Mouse (Mus musculus): ENCODE results near the gene Numa1. TPM values are rescaled to one million over a fixed set of nuclear protein-coding genes. Genes with fewer than 3 reads are reported as not detected.

Numa1 gene
- polyA plus RNA-seq, 1 experiment from 2014 or later: 72.1 TPM

GRCm38 (mm10) chr7:101955276-101955675 lies 21.4 kb downstream of the Numa1 start:
- Histone ChIP-seq H3K4me1 (ENCODE audit: insufficient read depth, low read length) (peaks cover 2% of the 10 kb centered on the region; the same call in 1 of the 2 replicates), H3K4me2 (replicated peaks; ENCODE audit: low read depth, low read length) (no peak overlapping the region), H3K36me3 (ENCODE audit: insufficient read depth, low read length) (no peaks in the 10 kb centered on the region), H3K27ac (ENCODE audit: low read length) (no peak overlapping the region), H3K4me3 (ENCODE audit: low read length) (no peak overlapping the region), H3K27me3 (ENCODE audit: insufficient read depth, low read length) (no peaks in the 10 kb centered on the region), H3K9me3 (ENCODE audit: low read length) (no peaks in the 10 kb centered on the region), H3K9ac (replicated peaks; ENCODE audit: low read length) (no peak overlapping the region)
- 83% methylated on average over 2 of the region's 2 CpGs for WGBS
- ATAC-seq (ENCODE audit: low FRiP score, low TSS enrichment): no peak

GRCm38 (mm10) chr7:101955862-101956261 lies 22.0 kb downstream of the Numa1 start:
- WGBS: 68% methylated on average over 4 of the region's 4 CpGs

GRCm38 (mm10) chr7:101956481-101956880 lies 22.6 kb downstream of the Numa1 start:
- Histone ChIP-seq H3K9me3 (ENCODE audit: low read length) (no peaks in the 10 kb centered on the region), H3K36me3 (ENCODE audit: insufficient read depth, low read length) (no peaks in the 10 kb centered on the region), H3K27ac (ENCODE audit: low read length) (no peak overlapping the region), H3K4me3 (ENCODE audit: low read length) (no peak overlapping the region), H3K27me3 (ENCODE audit: insufficient read depth, low read length) (no peaks in the 10 kb centered on the region), H3K9ac (replicated peaks; ENCODE audit: low read length) (no peak overlapping the region), H3K4me2 (replicated peaks; ENCODE audit: low read depth, low read length) (no peak overlapping the region), H3K4me1 (ENCODE audit: insufficient read depth, low read length) (peaks cover 2% of the 10 kb centered on the region; the same call in 1 of the 2 replicates)
- 91% methylated on average over 1 of the region's 1 CpGs for WGBS
- ATAC-seq (ENCODE audit: low FRiP score, low TSS enrichment): no peak

More at GRCm38 (mm10) chr7:101955862-101956261, 22.0 kb downstream of the Numa1 start:
- no peak overlapping the region for H3K4me3 ChIP-seq (ENCODE audit: low read length)
- H3K36me3 ChIP-seq (ENCODE audit: insufficient read depth, low read length): no peaks in the 10 kb centered on the region
- H3K4me2 ChIP-seq (replicated peaks; ENCODE audit: low read depth, low read length): no peak overlapping the region
- no peak overlapping the region for H3K27ac ChIP-seq (ENCODE audit: low read length)
- no peak overlapping the region for H3K9ac ChIP-seq (replicated peaks; ENCODE audit: low read length)
- H3K4me1 ChIP-seq (ENCODE audit: insufficient read depth, low read length): peaks cover 2% of the 10 kb centered on the region; the same call in 1 of the 2 replicates
- no peaks in the 10 kb centered on the region for H3K27me3 ChIP-seq (ENCODE audit: insufficient read depth, low read length)
- H3K9me3 ChIP-seq (ENCODE audit: low read length): no peaks in the 10 kb centered on the region
- no peak for ATAC-seq (ENCODE audit: low FRiP score, low TSS enrichment)

GRCm38 (mm10) chr7:101956911-101957310 lies 23.0 kb downstream of the Numa1 start:
- Histone ChIP-seq H3K4me3 (ENCODE audit: low read length) (no peak overlapping the region), H3K4me1 (ENCODE audit: insufficient read depth, low read length) (no peaks in the 10 kb centered on the region), H3K4me2 (replicated peaks; ENCODE audit: low read depth, low read length) (no peak overlapping the region), H3K9ac (replicated peaks; ENCODE audit: low read length) (no peak overlapping the region), H3K9me3 (ENCODE audit: low read length) (no peaks in the 10 kb centered on the region), H3K27ac (ENCODE audit: low read length) (no peak overlapping the region), H3K27me3 (ENCODE audit: insufficient read depth, low read length) (no peaks in the 10 kb centered on the region), H3K36me3 (ENCODE audit: insufficient read depth, low read length) (no peaks in the 10 kb centered on the region)
- no peak for ATAC-seq (ENCODE audit: low FRiP score, low TSS enrichment)
- 94% methylated on average over 5 of the region's 5 CpGs for WGBS

GRCm38 (mm10) chr7:101962829-101963228 lies 28.9 kb downstream of the Numa1 start:
- Histone ChIP-seq H3K27ac (ENCODE audit: low read length) (no peak overlapping the region), H3K27me3 (ENCODE audit: insufficient read depth, low read length) (no peaks in the 10 kb centered on the region), H3K36me3 (ENCODE audit: insufficient read depth, low read length) (no peaks in the 10 kb centered on the region), H3K9ac (replicated peaks; ENCODE audit: low read length) (no peak overlapping the region), H3K4me2 (replicated peaks; ENCODE audit: low read depth, low read length) (no peak overlapping the region), H3K4me1 (ENCODE audit: insufficient read depth, low read length) (peaks cover 3% of the 10 kb centered on the region; the same call in 1 of the 2 replicates), H3K9me3 (ENCODE audit: low read length) (no peaks in the 10 kb centered on the region), H3K4me3 (ENCODE audit: low read length) (no peak overlapping the region)
- 96% methylated on average over 2 of the region's 2 CpGs for WGBS
- no peak for ATAC-seq (ENCODE audit: low FRiP score, low TSS enrichment)

- Histone ChIP-seq H3K4me2 (replicated peaks; ENCODE audit: low read depth, low read length) (no peak overlapping the region), H3K36me3 (ENCODE audit: insufficient read depth, low read length) (no peaks in the 10 kb centered on the region), H3K27me3 (ENCODE audit: insufficient read depth, low read length) (no peaks in the 10 kb centered on the region), H3K4me1 (ENCODE audit: insufficient read depth, low read length) (peaks cover 3% of the 10 kb centered on the region; the same call in 1 of the 2 replicates), H3K9me3 (ENCODE audit: low read length) (no peaks in the 10 kb centered on the region), H3K4me3 (ENCODE audit: low read length) (no peak overlapping the region), H3K9ac (replicated peaks; ENCODE audit: low read length) (no peak overlapping the region), H3K27ac (ENCODE audit: low read length) (no peak overlapping the region)
- ATAC-seq (ENCODE audit: low FRiP score, low TSS enrichment): no peak
- 94% methylated on average over 2 of the region's 2 CpGs for WGBS
These were observed 29.7 kb downstream of the Numa1 start for GRCm38 (mm10) chr7:101963621-101964020.

- H3K27ac ChIP-seq (ENCODE audit: low read length): no peak overlapping the region
- ATAC-seq (ENCODE audit: low FRiP score, low TSS enrichment): 0 out of 2 replicates have a peak, but pooled peaks have one; percentile 60
- WGBS: 80% methylated on average over 4 of the region's 4 CpGs
These were observed 30.6 kb downstream of the Numa1 start for GRCm38 (mm10) chr7:101964551-101964950.

GRCm38 (mm10) chr7:101965606-101966005 lies 31.7 kb downstream of the Numa1 start:
- H3K27ac ChIP-seq (ENCODE audit: low read length): no peak overlapping the region
- H3K9ac ChIP-seq (replicated peaks; ENCODE audit: low read length): no peak overlapping the region
- no peak overlapping the region for H3K4me2 ChIP-seq (replicated peaks; ENCODE audit: low read depth, low read length)
- H3K36me3 ChIP-seq (ENCODE audit: insufficient read depth, low read length): no peaks in the 10 kb centered on the region
- no peak for ATAC-seq (ENCODE audit: low FRiP score, low TSS enrichment)
- H3K27me3 ChIP-seq (ENCODE audit: insufficient read depth, low read length): no peaks in the 10 kb centered on the region
- H3K9me3 ChIP-seq (ENCODE audit: low read length): no peaks in the 10 kb centered on the region
- no peak overlapping the region for H3K4me3 ChIP-seq (ENCODE audit: low read length)
- WGBS: 42% methylated on average over 2 of the region's 2 CpGs
- H3K4me1 ChIP-seq (ENCODE audit: insufficient read depth, low read length): peaks cover 12% of the 10 kb centered on the region

More at GRCm38 (mm10) chr7:101964551-101964950, 30.6 kb downstream of the Numa1 start:
- H3K27me3 ChIP-seq (ENCODE audit: insufficient read depth, low read length): no peaks in the 10 kb centered on the region
- H3K4me3 ChIP-seq (ENCODE audit: low read length): no peak overlapping the region
- no peak overlapping the region for H3K4me2 ChIP-seq (replicated peaks; ENCODE audit: low read depth, low read length)
- peaks cover 11% of the 10 kb centered on the region for H3K4me1 ChIP-seq (ENCODE audit: insufficient read depth, low read length)
- no peaks in the 10 kb centered on the region for H3K9me3 ChIP-seq (ENCODE audit: low read length)
- H3K9ac ChIP-seq (replicated peaks; ENCODE audit: low read length): no peak overlapping the region
- no peaks in the 10 kb centered on the region for H3K36me3 ChIP-seq (ENCODE audit: insufficient read depth, low read length)

GRCm38 (mm10) chr7:101967256-101967655 lies 33.3 kb downstream of the Numa1 start:
- H3K4me2 ChIP-seq (replicated peaks; ENCODE audit: low read depth, low read length): no peak overlapping the region
- WGBS: 98% methylated on average over 1 of the region's 1 CpGs
- H3K27ac ChIP-seq (ENCODE audit: low read length): no peak overlapping the region
- peaks cover 24% of the 10 kb centered on the region for H3K4me1 ChIP-seq (ENCODE audit: insufficient read depth, low read length)
- no peaks in the 10 kb centered on the region for H3K27me3 ChIP-seq (ENCODE audit: insufficient read depth, low read length)
- H3K36me3 ChIP-seq (ENCODE audit: insufficient read depth, low read length): no peaks in the 10 kb centered on the region
- no peak for ATAC-seq (ENCODE audit: low FRiP score, low TSS enrichment)
- H3K9me3 ChIP-seq (ENCODE audit: low read length): no peaks in the 10 kb centered on the region
- no peak overlapping the region for H3K9ac ChIP-seq (replicated peaks; ENCODE audit: low read length)
- no peak overlapping the region for H3K4me3 ChIP-seq (ENCODE audit: low read length)

GRCm38 (mm10) chr7:101968751-101969150 lies 34.8 kb downstream of the Numa1 start:
- H3K4me3 ChIP-seq (ENCODE audit: low read length): no peak overlapping the region
- ATAC-seq (ENCODE audit: low FRiP score, low TSS enrichment): no peak
- H3K36me3 ChIP-seq (ENCODE audit: insufficient read depth, low read length): no peaks in the 10 kb centered on the region
- peak overlapping the region; percentile 45 for H3K9ac ChIP-seq (replicated peaks; ENCODE audit: low read length)
- no peaks in the 10 kb centered on the region for H3K27me3 ChIP-seq (ENCODE audit: insufficient read depth, low read length)
- no peak overlapping the region for H3K4me2 ChIP-seq (replicated peaks; ENCODE audit: low read depth, low read length)
- 54% methylated on average over 2 of the region's 2 CpGs for WGBS
- H3K4me1 ChIP-seq (ENCODE audit: insufficient read depth, low read length): peaks cover 33% of the 10 kb centered on the region
- H3K27ac ChIP-seq (ENCODE audit: low read length): peak overlapping the region; percentile 60; the same call in 1 of the 2 replicates
- no peaks in the 10 kb centered on the region for H3K9me3 ChIP-seq (ENCODE audit: low read length)

All from kidney, embryonic 16.5 days (tissue).